Mouse (Mus musculus): ENCODE measurements around the gene Vat1.
"Not testable (repeated sequence)": the region's sequence is repeated elsewhere in the genome, so short reads cannot be mapped to it uniquely, and the experiment has no call there.

Vat1 gene

GRCm38 (mm10) chr11:101465869-101466551, at the start of gene Vat1:
Gene Vat1 (minus strand): TSS chr11:101466230.
- peak; percentile 89 for DNase-seq

- no peak for DNase-seq
Measured at GRCm38 (mm10) chr11:101507090-101507489, 41.1 kb upstream of the Vat1 start.

GRCm38 (mm10) chr11:101506269-101506780, 40.3 kb upstream of the Vat1 start:
- no peak for DNase-seq

GRCm38 (mm10) chr11:101486126-101486525, 20.1 kb upstream of the Vat1 start:
- no peak for DNase-seq

GRCm38 (mm10) chr11:101485509-101486028, 19.5 kb upstream of the Vat1 start:
- no peak for DNase-seq

GRCm38 (mm10) chr11:101484814-101485213, 18.8 kb upstream of the Vat1 start:
- no peak for DNase-seq

GRCm38 (mm10) chr11:101484245-101484644, 18.2 kb upstream of the Vat1 start:
- DNase-seq, result no peak

- DNase-seq, result no peak
Measured at GRCm38 (mm10) chr11:101483804-101484203, 17.8 kb upstream of the Vat1 start.

GRCm38 (mm10) chr11:101480912-101481311, 14.9 kb upstream of the Vat1 start:
- no peak for DNase-seq

- DNase-seq, result no peak
Measured at GRCm38 (mm10) chr11:101479171-101479635, 13.2 kb upstream of the Vat1 start.

GRCm38 (mm10) chr11:101477552-101478211, 11.7 kb upstream of the Vat1 start:
- DNase-seq, result no peak

GRCm38 (mm10) chr11:101477194-101477551, 11.1 kb upstream of the Vat1 start:
- DNase-seq, result no peak

GRCm38 (mm10) chr11:101476361-101476760, 10.3 kb upstream of the Vat1 start:
- DNase-seq, result not testable (repeated sequence)

- no peak for DNase-seq
Measured at GRCm38 (mm10) chr11:101474298-101474697, 8.3 kb upstream of the Vat1 start.

GRCm38 (mm10) chr11:101473686-101474085, 7.7 kb upstream of the Vat1 start:
- DNase-seq, result not testable (repeated sequence)

GRCm38 (mm10) chr11:101472336-101472735, 6.3 kb upstream of the Vat1 start:
- no peak for DNase-seq

- no peak for DNase-seq
Measured at GRCm38 (mm10) chr11:101471926-101472325, 5.9 kb upstream of the Vat1 start.

- DNase-seq, result no peak
Measured at GRCm38 (mm10) chr11:101470206-101470605, 4.2 kb upstream of the Vat1 start.

GRCm38 (mm10) chr11:101469155-101469554, 3.1 kb upstream of the Vat1 start:
- no peak for DNase-seq

GRCm38 (mm10) chr11:101468731-101469130, 2.7 kb upstream of the Vat1 start:
- peak; percentile 24 for DNase-seq

GRCm38 (mm10) chr11:101468263-101468688, 2.2 kb upstream of the Vat1 start:
- no peak for DNase-seq

- DNase-seq, result peak; percentile 85
Measured at GRCm38 (mm10) chr11:101467477-101468262, 1.6 kb upstream of the Vat1 start.

- DNase-seq, result not testable (repeated sequence)
Measured at GRCm38 (mm10) chr11:101466552-101466950, 521 bp upstream of the Vat1 start.
